Mouse (Mus musculus) kidney, adult 9 months (tissue): ENCODE measurements at regions not wholly inside any gene's neighbourhood (a gene's known extent, or its start where the extent isn't known, plus 50 kb on each side); places are given as distances from the start of the nearest gene placed in this dataset.

Experiments used
- DNase-seq: peaks from one replicate; pipeline ENCODE4 v3.0.0; 2022

DNA sequence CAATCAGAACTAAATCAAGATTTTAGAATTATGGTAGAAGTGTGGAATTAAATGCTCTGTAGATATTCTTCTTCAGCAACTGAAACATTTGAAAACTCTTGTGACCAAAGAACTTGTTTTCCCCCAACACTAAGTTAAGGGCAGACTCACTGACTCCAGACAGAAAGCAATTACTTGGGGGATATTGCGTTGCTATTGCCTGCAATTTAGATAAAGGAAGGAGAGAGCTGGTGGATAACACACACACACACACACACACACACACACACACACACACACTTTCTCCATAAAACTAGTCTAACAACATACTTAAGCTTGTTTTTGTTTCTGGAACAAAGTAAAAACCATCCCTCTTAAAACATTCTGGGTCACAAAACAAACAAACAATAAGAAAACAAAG lies 198.5 kb upstream of the Nr2f2 start:
- no peak for DNase-seq

GRCm38 (mm10) chr7:70548936-70549450 lies 182.5 kb upstream of the Nr2f2 start:
- peak; percentile 60 for DNase-seq

DNA sequence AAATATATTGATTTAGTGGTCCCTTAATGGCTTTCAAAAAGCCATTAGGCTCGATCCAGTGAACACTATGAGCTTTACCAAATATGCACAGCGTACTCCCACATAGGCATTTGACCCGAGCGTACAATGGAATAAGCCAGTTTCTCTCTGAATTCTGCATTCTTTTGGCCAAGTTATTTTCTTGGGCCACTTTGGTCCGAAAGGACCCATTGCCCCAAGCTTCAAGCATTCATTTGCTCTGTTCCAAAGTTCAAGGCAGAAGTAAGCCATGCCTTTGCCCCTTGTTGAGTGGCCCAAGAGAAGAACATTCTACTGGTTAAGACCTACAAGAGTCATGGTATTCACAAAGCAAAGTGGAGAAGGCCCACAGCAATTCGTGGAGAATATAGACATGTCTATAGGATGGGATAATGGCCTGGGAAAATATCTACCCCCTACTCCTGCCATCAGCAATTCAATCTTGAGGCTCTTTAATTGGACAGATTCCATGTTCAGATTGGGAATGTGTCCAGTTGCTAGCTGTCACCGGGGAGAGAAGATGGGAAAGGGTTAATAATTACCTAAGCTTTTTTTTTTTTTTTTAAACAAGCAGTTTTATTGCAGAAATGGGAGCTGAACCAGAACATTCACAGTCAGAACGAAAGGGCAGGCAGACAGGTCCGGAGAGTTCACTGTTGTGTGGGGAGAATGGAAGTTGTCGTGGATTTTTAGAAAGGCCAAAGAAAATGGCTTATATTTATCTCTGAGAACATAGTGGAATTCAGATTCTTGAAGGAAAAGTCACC lies 175.5 kb upstream of the Nr2f2 start:
- DNase-seq = peak; percentile 84

DNA sequence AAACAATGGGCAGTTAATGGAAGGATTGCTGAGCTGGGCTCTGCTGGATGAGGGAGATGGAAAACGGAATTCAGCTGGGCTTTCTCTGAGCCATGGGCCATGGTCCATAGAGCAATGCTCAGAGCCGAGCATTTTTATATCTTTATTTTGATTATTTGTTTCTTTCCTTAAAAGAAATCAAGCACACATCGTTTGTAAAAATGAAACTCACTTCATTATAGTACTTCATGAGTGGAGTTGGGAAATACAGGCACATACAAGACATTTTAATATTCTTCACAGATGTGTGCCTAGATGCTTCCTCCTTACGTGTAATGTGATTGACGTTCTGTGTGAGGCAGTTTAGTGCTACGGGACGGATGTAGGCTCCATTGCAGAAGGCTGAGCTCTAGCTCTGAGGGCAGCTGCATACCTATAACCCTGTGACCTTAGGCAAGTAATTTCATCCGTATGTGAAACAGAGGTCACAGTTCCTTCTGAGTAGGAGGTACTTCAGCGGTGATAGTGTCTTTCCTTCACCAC lies 172.6 kb upstream of the Nr2f2 start:
- no peak for DNase-seq

DNA sequence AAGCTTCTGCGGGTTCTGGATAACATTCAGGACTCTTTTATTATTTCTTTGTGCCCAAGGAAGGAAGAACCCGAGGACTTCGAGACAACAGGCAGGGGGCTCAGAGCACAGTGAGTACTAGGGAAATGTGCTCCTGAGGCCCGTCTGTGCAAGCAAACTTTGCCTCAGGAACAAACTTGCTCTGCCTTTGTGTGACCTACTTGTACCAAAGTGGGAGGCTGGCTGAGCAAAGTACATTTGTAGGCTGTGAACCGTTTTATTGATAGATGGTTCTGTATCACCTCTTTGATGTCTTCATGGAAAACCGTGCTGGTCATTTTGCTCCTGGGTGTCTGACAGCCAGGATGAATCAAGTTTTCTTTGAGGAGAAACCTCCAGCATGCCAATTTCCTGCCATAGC lies 169.5 kb upstream of the Nr2f2 start:
- DNase-seq = peak; percentile 56

DNA sequence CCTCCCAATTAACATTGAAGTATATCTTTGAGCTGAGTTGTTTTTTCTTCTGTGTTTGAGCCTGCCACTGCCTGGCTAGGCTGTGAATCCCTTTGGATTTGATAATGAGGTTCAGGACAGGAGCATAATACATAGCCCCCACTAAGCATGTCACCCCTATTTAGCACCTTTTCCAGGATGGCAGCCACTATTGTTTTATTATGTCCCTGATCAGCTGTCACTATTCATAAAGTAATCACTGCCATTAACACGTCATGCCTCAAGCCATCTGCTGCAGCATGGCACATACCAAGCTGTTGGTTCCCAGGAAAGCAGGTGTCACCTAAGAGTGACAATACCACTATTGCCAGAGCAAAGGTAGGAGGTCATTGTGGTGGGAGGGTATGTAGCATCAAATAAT lies 167.0 kb upstream of the Nr2f2 start:
- DNase-seq = no peak

- DNase-seq = no peak
These were observed 161.4 kb upstream of the Nr2f2 start for GRCm38 (mm10) chr7:70527921-70528320.

DNA sequence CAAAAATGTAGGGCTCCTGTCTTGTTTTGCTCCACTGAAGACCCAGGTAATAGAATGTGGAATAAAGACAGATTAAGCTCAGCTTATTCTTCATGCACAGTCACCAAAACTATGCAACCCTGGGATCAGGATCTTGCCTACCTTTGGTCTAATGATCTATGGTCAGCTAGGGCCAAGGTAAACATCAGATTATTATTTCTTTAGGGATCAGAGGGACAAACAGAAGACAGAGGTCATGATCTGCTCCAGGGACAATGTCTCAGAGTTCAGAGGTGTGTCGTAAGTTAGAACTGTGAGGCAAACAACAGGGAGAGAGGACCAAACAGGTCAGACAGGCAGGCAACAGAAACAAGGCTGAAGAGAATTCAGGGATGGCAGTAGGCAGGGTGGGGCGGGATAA lies 158.8 kb upstream of the Nr2f2 start:
- DNase-seq = peak; percentile 46

GRCm38 (mm10) chr7:70524744-70525143 lies 158.2 kb upstream of the Nr2f2 start:
- DNase-seq = peak; percentile 73

DNA sequence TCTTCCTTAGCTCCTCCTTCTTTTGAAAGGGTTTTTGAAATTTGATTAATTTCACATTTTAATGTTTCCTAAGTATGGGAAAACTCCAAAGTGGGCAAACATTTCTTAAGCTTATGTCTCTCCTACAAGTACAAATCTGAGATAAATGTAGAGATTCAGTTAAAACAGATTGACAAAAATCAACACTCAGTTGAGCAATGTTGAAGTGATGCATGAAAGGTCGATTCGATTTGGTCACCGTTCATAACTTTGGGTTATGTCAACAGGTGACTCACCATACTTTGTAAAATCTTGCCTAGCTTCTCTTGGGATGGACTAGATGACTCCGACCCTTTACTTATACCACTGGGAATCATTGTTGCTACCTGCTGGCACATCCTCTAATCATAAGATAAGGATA lies 157.7 kb upstream of the Nr2f2 start:
- DNase-seq = no peak

- no peak for DNase-seq
These were observed 150.2 kb upstream of the Nr2f2 start for GRCm38 (mm10) chr7:70516741-70517140.

GRCm38 (mm10) chr7:70515341-70515851 lies 148.9 kb upstream of the Nr2f2 start:
- peak; percentile 54 for DNase-seq

- peak; percentile 87 for DNase-seq
These were observed 148.1 kb upstream of the Nr2f2 start for GRCm38 (mm10) chr7:70514666-70515065.

- DNase-seq = peak; percentile 52
These were observed 145.8 kb upstream of the Nr2f2 start for GRCm38 (mm10) chr7:70512354-70512753.

- DNase-seq = peak; percentile 91
These were observed 139.2 kb upstream of the Nr2f2 start for GRCm38 (mm10) chr7:70505671-70506181.

GRCm38 (mm10) chr7:70501821-70502220 lies 135.3 kb upstream of the Nr2f2 start:
- peak; percentile 91 for DNase-seq

DNA sequence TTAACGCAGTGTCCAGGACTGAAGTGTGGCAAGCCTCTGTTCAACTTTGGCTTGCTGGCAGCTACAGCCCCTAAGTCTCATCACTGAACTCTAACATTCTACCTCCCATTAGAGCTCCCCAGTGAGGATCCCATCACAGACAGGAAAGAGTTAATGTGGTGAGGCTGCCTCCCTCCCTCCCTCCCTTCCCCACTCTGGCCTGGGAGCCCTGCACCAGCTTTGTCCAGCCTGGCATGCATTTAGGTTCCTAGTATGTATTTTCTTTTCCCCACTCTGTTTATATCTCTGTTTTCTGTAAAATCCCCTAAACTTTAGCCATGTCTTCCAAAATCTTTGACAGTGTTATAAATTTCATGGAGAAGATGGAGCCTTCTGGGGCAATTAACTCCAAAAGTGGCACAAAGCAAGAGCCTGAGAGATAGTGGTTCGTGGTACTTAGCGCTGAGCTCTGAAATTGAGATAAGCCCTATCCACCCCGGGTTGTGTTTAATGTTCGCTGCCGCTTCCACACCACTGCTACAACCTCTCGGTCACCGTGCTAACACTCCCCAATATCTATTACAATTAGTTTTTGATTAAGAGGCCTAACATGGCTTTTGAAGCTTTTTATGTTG lies 130.1 kb upstream of the Nr2f2 start:
- DNase-seq = no peak

GRCm38 (mm10) chr7:70484201-70484600 lies 117.7 kb upstream of the Nr2f2 start:
- DNase-seq = no peak

GRCm38 (mm10) chr7:70483536-70483935 lies 117.0 kb upstream of the Nr2f2 start:
- DNase-seq = no peak

GRCm38 (mm10) chr7:70481880-70482279 lies 115.3 kb upstream of the Nr2f2 start:
- no peak for DNase-seq

DNA sequence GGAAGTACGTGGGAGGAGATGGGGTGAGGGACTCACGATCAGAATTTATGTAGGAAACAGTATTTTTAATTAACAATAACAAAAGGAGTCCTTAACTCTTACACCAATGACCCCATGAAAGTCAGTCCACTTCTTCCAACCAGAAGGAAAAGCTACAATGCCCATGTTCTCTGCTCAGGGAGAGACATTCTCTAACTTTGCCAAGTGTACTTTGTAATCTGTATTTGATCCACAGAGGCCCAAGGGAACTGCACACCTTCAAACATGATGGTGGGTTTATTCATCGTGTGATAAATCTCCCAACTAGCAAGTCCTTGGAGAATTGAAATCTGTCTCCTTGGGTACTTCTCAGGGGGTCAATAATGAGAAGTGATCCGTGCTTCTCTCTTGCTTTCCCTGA lies 106.3 kb upstream of the Nr2f2 start:
- DNase-seq = peak; percentile 42

DNA sequence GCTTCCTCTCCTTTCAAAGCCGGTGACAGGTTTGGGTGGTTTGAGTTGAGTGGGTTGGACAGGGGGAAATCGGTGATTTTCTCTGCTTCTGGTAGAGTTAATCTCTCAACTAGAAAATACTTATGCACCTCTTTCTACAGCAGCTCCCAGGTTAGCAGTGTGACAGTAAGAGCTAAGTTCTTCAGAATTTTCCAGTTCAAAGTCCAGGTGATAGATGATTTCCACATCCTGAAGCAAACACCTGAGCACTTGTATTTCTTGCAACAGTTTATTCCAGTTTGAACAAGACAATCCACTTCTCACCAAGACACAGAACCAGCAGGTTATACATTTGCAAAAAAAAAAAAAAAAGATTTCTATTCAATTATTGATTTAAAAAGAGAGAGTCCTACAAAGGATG lies 104.0 kb upstream of the Nr2f2 start:
- no peak for DNase-seq

GRCm38 (mm10) chr7:70462131-70462530 lies 95.6 kb upstream of the Nr2f2 start:
- DNase-seq = no peak

DNA sequence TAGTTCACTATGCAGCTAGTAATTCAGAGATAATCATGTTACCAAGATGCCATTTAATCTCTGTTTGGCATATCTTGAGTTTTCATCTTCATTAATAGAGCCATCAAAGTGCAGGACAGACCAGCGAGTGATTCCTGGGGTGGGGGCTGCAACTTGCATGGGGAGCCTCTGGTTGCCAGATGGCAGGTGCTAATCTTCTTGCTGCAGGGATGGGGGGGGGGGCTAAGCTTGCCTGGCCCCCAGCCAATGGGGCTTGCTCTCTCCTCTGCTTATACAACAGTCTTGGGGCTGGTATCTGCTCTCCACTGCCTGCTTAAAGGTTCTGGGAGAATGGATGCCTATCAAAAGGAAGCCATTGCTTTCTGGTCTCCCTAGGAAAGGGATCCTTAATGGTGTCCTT lies 88.0 kb upstream of the Nr2f2 start:
- no peak for DNase-seq
